Mouse (Mus musculus) E14TG2a.4 (cell line): ENCODE data around the gene Gm20388.

Source experiments
- H3K27me3 ChIP-seq: 2 replicates; pipeline ENCODE4 v1.6.1; 2014; ENCODE audit warnings: low read length, control low read depth; ENCODE audit not compliant: insufficient read depth
- H3K36me3 ChIP-seq: 2 replicates; pipeline ENCODE4 v1.6.1; 2014; ENCODE audit warnings: low read length, control low read depth; ENCODE audit not compliant: insufficient read depth
- H3K4me1 ChIP-seq: replicated peaks from 2 replicates; pipeline ENCODE4 v1.6.1; 2014; ENCODE audit warnings: low read depth, low read length, control low read depth
- H3K4me3 ChIP-seq: replicated peaks from 2 replicates; pipeline ENCODE4 v1.5.1; 2014; ENCODE audit warnings: mild to moderate bottlenecking, low read length
- H3K9me3 ChIP-seq: 2 replicates; pipeline ENCODE4 v1.6.1; 2014; ENCODE audit warnings: low read length, control low read depth
- CTCF ChIP-seq: conservative IDR thresholded peaks from 2 replicates; pipeline ENCODE4 v1.5.1; 2014; ENCODE audit warnings: low read length
- NANOG ChIP-seq: IDR thresholded peaks from 2 replicates; pipeline ENCODE4 v1.6.1; 2014; ENCODE audit warnings: borderline replicate concordance, low read length, mixed read lengths
- POU5F1 ChIP-seq: IDR thresholded peaks from 2 replicates; pipeline ENCODE4 v1.6.1; 2014; ENCODE audit warnings: low read length, borderline replicate concordance

The Gm20388 gene

DNA sequence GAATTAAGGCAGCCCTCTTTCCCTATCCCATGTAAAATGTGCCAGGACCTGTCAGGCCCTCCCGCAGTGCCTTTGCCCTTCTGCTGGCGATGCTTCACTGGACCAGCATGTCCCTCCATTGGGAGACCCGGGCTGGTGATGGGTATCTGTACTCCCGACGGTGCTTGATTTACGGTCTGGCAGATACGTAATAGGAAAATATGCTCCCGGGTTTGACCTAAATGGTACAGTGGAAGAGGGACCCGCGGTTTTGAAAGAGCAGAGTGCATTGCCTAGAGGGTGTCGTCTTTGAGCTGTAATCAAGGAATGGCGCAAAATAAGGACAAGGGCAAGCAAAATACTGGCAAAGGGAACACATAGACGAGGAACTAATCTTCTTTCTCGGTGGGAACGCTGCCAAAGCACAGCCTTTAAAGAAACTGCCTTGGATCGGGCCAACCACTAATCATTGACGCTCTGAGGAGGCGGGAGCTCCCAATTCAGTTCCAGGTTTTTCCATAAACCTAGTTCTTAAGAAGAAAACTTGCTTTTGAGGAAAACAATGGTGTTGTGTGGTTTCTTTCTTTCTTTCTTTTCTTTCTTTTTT lies 1919.2 kb downstream of the Gm20388 start:
- H3K4me3 ChIP-seq: peak overlapping the region; percentile 91
- H3K27me3 ChIP-seq: peaks cover 4% of the 10 kb centered on the region; the same call in 1 of the 2 replicates
- H3K4me1 ChIP-seq: peaks cover 21% of the 10 kb centered on the region
- H3K36me3 ChIP-seq: no peaks in the 10 kb centered on the region
- TF ChIP-seq NANOG (no peak), CTCF (no peak), POU5F1 (no peak)
- H3K9me3 ChIP-seq: no peaks in the 10 kb centered on the region

DNA sequence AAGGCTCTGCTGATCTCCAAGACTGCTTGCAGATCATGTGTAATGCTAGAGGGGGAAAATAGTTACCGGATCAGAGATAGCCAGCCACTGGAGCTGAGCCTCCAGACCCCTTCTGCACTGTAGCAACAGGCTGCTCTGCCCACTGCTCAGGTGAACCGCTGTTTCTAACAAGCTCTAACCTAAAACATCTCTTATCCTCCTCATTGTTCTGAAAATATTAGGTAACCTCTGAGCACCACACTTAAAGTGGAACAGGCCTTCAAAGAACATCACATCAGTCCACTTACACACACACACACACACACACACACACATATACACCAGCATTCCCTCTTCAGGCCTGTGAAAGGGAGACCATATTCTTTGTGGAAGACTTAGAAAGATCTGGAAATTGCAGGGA lies 1921.4 kb downstream of the Gm20388 start:
- TF ChIP-seq CTCF (no peak), POU5F1 (no peak), NANOG (no peak)
- peaks cover 21% of the 10 kb centered on the region for H3K4me1 ChIP-seq
- H3K36me3 ChIP-seq: no peaks in the 10 kb centered on the region
- no peaks in the 10 kb centered on the region for H3K9me3 ChIP-seq
- H3K27me3 ChIP-seq: peaks cover 4% of the 10 kb centered on the region; the same call in 1 of the 2 replicates
- H3K4me3 ChIP-seq: no peak overlapping the region

DNA sequence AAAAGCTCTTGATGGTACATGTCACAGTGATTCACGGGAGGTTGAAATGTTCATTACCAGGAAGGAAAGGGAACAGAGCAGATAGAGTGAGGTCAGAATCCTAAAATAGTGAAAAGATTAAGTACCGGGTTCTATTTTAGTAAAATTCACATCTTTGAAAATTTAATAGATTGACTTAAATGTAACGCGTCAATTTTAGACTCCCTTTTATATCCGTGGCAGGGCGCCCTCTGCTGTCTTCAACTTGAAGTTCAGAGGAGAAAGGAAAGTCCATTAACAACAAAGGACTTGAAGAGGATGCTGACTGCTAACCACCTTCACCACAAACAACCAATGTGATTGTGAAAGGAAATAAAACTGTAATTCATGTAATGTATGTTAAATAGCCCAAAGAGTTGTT lies 1921.9 kb downstream of the Gm20388 start:
- no peak for TF ChIP-seq NANOG
- TF ChIP-seq CTCF: peak; percentile 43
- TF ChIP-seq POU5F1: no peak
- H3K4me3 ChIP-seq: no peak overlapping the region

DNA sequence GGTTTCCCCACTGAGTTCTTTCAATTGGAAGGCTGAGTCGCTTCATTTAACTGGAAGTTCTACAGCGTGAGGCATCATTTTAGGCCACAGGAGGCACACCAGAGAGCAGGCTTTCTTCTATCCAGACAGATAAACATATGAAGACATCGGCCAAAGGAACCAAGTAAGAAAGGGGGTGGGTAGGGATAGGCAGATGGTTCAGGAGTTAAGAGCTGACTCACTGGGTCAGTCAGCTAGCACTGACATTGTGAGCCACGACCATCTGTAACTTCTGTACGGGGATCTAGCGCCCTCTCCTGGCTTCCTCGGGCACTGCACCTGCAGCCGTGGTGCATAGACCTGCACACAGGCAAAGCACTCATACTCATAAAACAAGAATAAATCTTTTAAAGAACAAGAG lies 1930.6 kb downstream of the Gm20388 start:
- Histone ChIP-seq H3K36me3 (no peaks in the 10 kb centered on the region), H3K4me3 (0 out of 2 replicates have a peak overlapping the region, but pooled peaks have one; percentile 26), H3K9me3 (no peaks in the 10 kb centered on the region), H3K4me1 (peaks cover 9% of the 10 kb centered on the region), H3K27me3 (peaks cover 2% of the 10 kb centered on the region; the same call in 1 of the 2 replicates)
- peak; percentile 99 for TF ChIP-seq CTCF
- TF ChIP-seq NANOG: no peak
- no peak for TF ChIP-seq POU5F1

More for the DNA sequence above, 1921.9 kb downstream of the Gm20388 start:
- peaks cover 20% of the 10 kb centered on the region for H3K4me1 ChIP-seq
- no peaks in the 10 kb centered on the region for H3K36me3 ChIP-seq
- peaks cover 4% of the 10 kb centered on the region; the same call in 1 of the 2 replicates for H3K27me3 ChIP-seq
- H3K9me3 ChIP-seq: no peaks in the 10 kb centered on the region

DNA sequence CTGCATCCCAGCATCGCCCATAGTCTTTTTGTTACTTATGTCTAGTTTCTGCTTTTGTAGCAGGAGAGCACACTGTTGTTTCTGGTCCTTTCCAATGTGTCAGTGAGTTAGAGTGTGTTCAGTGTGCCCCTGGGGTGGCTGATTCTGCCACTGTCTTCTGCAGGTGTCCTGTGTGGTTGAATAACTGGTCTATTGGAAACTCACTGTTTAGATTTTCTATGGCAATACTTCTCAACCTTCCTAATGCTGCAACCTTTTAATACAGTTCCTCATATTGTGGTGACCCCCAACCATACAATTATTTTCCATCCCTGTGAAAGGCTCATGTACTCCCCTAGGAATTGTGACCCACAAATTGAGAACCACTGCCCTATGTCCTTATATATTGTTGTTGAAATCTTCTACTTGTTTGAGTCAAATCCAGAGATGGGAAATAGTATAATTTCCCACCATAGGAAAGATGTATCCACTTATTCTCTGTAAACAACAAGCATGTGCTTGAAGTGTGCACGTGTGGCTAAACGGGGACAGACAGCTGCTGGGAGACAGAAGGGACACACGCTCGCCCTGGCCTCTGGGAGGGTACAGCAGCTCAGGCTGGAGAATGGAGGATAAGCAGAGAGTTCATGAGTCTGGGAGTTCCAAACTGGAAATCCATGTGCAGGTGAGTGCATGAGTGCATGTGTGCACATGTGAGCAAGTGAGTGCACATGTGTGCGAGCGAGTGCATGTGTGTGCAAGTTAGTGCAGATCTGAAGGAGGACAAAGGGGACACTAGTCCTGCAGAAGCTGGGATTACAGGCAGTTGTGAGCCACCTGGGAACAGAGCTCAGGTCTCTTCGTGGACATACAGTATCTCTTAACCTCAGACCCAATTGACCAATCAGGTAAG lies 1931.7 kb downstream of the Gm20388 start:
- H3K4me3 ChIP-seq: no peak overlapping the region
- H3K4me1 ChIP-seq: peaks cover 9% of the 10 kb centered on the region
- H3K9me3 ChIP-seq: no peaks in the 10 kb centered on the region
- H3K27me3 ChIP-seq: peaks cover 2% of the 10 kb centered on the region; the same call in 1 of the 2 replicates
- no peaks in the 10 kb centered on the region for H3K36me3 ChIP-seq
- TF ChIP-seq NANOG (no peak), POU5F1 (no peak), CTCF (no peak)

DNA sequence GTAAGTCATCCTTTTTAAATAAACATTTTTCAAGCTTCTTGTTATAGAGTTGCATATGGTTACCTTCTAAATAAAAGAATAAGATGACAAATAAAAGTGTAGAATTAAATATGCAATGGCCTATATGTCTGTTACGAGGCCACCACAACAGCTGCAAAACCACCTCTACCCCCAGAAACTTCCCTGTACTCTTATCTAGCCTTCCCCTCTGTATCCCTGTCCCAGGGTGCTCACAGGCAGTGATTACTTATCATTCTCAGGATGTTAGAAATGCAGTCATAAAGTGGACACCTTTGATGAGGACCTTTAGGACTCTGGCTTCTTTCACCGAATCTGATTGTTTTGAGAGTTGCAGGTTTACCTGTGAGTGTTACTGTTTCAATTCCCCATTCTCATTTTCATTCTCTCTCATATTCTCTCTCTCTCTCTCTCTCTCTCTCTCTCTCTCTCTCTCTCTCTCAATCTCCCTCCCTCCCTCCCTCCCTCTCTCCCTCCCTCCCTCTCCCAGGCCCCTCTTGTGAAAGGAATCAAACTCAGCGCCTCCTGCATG lies 1932.6 kb downstream of the Gm20388 start:
- TF ChIP-seq CTCF (no peak), NANOG (no peak), POU5F1 (no peak)
- Histone ChIP-seq H3K36me3 (no peaks in the 10 kb centered on the region), H3K4me3 (no peak overlapping the region), H3K27me3 (peaks cover 3% of the 10 kb centered on the region), H3K4me1 (peaks cover 9% of the 10 kb centered on the region), H3K9me3 (no peaks in the 10 kb centered on the region)

DNA sequence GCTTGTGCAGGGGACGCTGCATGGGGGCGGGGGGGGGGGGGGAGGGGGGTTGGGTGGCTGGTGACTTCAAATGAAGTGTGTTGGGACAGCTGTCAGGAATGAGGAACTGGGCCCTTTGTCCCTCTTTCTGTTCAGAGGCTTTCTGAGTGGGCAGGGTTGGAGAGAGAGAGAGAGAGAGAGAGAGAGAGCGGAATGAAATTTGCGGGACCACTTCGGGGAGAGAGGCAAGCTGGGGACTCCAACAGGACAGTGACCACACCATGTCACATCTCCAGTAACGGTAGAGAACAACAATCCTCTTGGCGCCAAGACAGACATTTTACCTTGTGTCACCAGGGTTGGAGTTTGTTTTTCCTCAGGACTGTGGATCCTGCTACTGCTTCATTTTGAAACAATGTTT lies 1934.1 kb downstream of the Gm20388 start:
- H3K9me3 ChIP-seq: no peaks in the 10 kb centered on the region
- H3K27me3 ChIP-seq: peaks cover 10% of the 10 kb centered on the region
- no peaks in the 10 kb centered on the region for H3K36me3 ChIP-seq
- no peak overlapping the region for H3K4me3 ChIP-seq
- TF ChIP-seq POU5F1 (no peak), NANOG (no peak), CTCF (no peak)
- peaks cover 9% of the 10 kb centered on the region for H3K4me1 ChIP-seq

DNA sequence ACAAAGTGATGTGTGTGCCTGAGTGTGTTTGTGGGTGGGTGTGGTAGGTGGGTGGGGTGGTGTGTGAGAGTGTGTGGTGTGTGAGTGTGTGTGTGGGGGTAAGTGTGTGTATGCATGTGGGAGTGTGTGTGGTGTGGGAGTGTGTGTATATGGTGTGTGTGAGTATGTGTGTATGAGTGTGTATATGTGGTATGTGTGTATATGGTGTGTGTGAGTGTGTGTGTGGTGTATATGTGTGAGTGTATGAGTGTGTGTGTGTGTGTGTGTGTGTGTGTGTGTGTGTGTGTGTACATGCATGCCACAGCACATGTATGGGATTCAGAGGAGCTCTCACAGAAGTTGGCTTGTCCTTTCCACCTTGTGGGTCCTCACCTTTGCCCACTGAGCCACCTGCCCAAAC lies 1936.2 kb downstream of the Gm20388 start:
- Histone ChIP-seq H3K9me3 (no peaks in the 10 kb centered on the region), H3K36me3 (no peaks in the 10 kb centered on the region), H3K4me3 (no peak overlapping the region), H3K27me3 (peaks cover 10% of the 10 kb centered on the region), H3K4me1 (peaks cover 17% of the 10 kb centered on the region)
- TF ChIP-seq NANOG (no peak), CTCF (no peak), POU5F1 (no peak)
